Mouse (Mus musculus) kidney, adult 2 months (tissue): ENCODE measurements at regions not wholly inside any gene's neighbourhood (a gene's known extent, or its start where the extent isn't known, plus 50 kb on each side); places are given as distances from the start of the nearest gene placed in this dataset.

Source experiments
- DNase-seq: peaks from one replicate; pipeline ENCODE4 v3.0.0; 2021
- H3K27ac ChIP-seq: fragments of 200-500 bp; 2 replicates; pipeline ENCODE4 v1.5.1; 2012; ENCODE audit warnings: low read depth, low read length, control low read depth, inconsistent platforms; ENCODE audit not compliant: insufficient read depth
- H3K27me3 ChIP-seq: fragments of 200-500 bp; replicated peaks from 2 replicates; pipeline ENCODE4 v1.6.1; 2012; ENCODE audit warnings: mild to moderate bottlenecking, moderate library complexity, low read length, inconsistent platforms; ENCODE audit not compliant: control insufficient read depth, insufficient read depth
- H3K36me3 ChIP-seq: fragments of 200-500 bp; 2 replicates; pipeline ENCODE4 v1.6.1; 2012; ENCODE audit warnings: mild to moderate bottlenecking, moderate library complexity, low read length, inconsistent platforms; ENCODE audit not compliant: control insufficient read depth, insufficient read depth
- H3K4me1 ChIP-seq: fragments of 200-500 bp; 2 replicates; pipeline ENCODE4 v1.6.1; 2011; ENCODE audit warnings: low read length; ENCODE audit not compliant: control insufficient read depth, insufficient read depth
- H3K4me3 ChIP-seq: fragments of 200-500 bp; 2 replicates; pipeline ENCODE4 v1.5.1; 2011; ENCODE audit warnings: mild to moderate bottlenecking, low read depth, low read length, control low read depth; ENCODE audit not compliant: insufficient read depth
- CTCF ChIP-seq: fragments of 200-500 bp; conservative IDR thresholded peaks from 2 replicates; pipeline ENCODE4 v1.5.1; 2011; ENCODE audit warnings: low read depth, mild to moderate bottlenecking, control low read depth, low read length, moderate library complexity, mixed read lengths; ENCODE audit not compliant: insufficient read depth, insufficient read length
- POLR2A ChIP-seq: fragments of 200-500 bp; IDR thresholded peaks from one replicate; pipeline ENCODE4 v1.6.1; 2011; ENCODE audit warnings: low read depth, low read length, control low read depth
- WGBS: fragments of 180-500 bp; shearing (Covaris S2); methylation state at CpG from one replicate; pipeline ENCODE4 v1.1.7; 2018; 5-methylcytosine and 5-hydroxymethylcytosine counted together

GRCm38 (mm10) chr2:9593931-9594330, 287.1 kb upstream of the 4930412O13Rik start:
- no peak overlapping the region for H3K27ac ChIP-seq
- TF ChIP-seq CTCF (no peak), POLR2A (no peak)
- no peaks in the 10 kb centered on the region for H3K4me1 ChIP-seq
- H3K4me3 ChIP-seq = no peak overlapping the region
- H3K36me3 ChIP-seq = no peaks in the 10 kb centered on the region
- no peak for DNase-seq
- H3K27me3 ChIP-seq = no peaks in the 10 kb centered on the region
- 44% methylated on average over 10 of the region's 10 CpGs for WGBS

- H3K27me3 ChIP-seq = no peaks in the 10 kb centered on the region
- H3K27ac ChIP-seq = no peak overlapping the region
- no peak overlapping the region for H3K4me3 ChIP-seq
- H3K4me1 ChIP-seq = no peaks in the 10 kb centered on the region
- TF ChIP-seq CTCF = no peak
- TF ChIP-seq POLR2A = no peak
- 81% methylated on average over 8 of the region's 8 CpGs for WGBS
- H3K36me3 ChIP-seq = no peaks in the 10 kb centered on the region
- DNase-seq = no peak
Observed at GRCm38 (mm10) chr2:9595236-9595850, 285.7 kb upstream of the 4930412O13Rik start.

- TF ChIP-seq POLR2A = no peak
- TF ChIP-seq CTCF = no peak
- 74% methylated on average over 12 of the region's 12 CpGs for WGBS
- Histone ChIP-seq H3K4me3 (no peak overlapping the region), H3K36me3 (no peaks in the 10 kb centered on the region), H3K4me1 (no peaks in the 10 kb centered on the region), H3K27ac (no peak overlapping the region), H3K27me3 (no peaks in the 10 kb centered on the region)
- DNase-seq = no peak
Observed at GRCm38 (mm10) chr2:9596135-9596534, 284.9 kb upstream of the 4930412O13Rik start.

GRCm38 (mm10) chr2:9604984-9605383, 276.1 kb upstream of the 4930412O13Rik start:
- TF ChIP-seq POLR2A = no peak
- TF ChIP-seq CTCF = no peak
- H3K4me3 ChIP-seq = no peak overlapping the region
- no peak overlapping the region for H3K27ac ChIP-seq
- WGBS = 77% methylated on average over 6 of the region's 6 CpGs
- H3K4me1 ChIP-seq = no peaks in the 10 kb centered on the region
- no peak for DNase-seq
- no peaks in the 10 kb centered on the region for H3K27me3 ChIP-seq
- H3K36me3 ChIP-seq = no peaks in the 10 kb centered on the region

GRCm38 (mm10) chr2:9607547-9607946, 273.5 kb upstream of the 4930412O13Rik start:
- Histone ChIP-seq H3K4me1 (no peaks in the 10 kb centered on the region), H3K36me3 (no peaks in the 10 kb centered on the region), H3K4me3 (no peak overlapping the region), H3K27ac (no peak overlapping the region), H3K27me3 (no peaks in the 10 kb centered on the region)
- DNase-seq = no peak
- TF ChIP-seq POLR2A (no peak), CTCF (no peak)
- WGBS = 83% methylated on average over 2 of the region's 2 CpGs

- TF ChIP-seq CTCF = no peak
- no peak for TF ChIP-seq POLR2A
- Histone ChIP-seq H3K4me1 (no peaks in the 10 kb centered on the region), H3K36me3 (no peaks in the 10 kb centered on the region), H3K27me3 (no peaks in the 10 kb centered on the region), H3K27ac (no peak overlapping the region), H3K4me3 (no peak overlapping the region)
- WGBS = 66% methylated on average over 2 of the region's 2 CpGs
- DNase-seq = no peak
Observed at GRCm38 (mm10) chr2:9614415-9614814, 266.6 kb upstream of the 4930412O13Rik start.

GRCm38 (mm10) chr2:9616292-9616691, 264.8 kb upstream of the 4930412O13Rik start:
- DNase-seq = no peak
- H3K4me1 ChIP-seq = no peaks in the 10 kb centered on the region
- 83% methylated on average over 5 of the region's 5 CpGs for WGBS
- H3K27me3 ChIP-seq = no peaks in the 10 kb centered on the region
- TF ChIP-seq CTCF (no peak), POLR2A (no peak)
- H3K4me3 ChIP-seq = no peak overlapping the region
- H3K27ac ChIP-seq = no peak overlapping the region
- no peaks in the 10 kb centered on the region for H3K36me3 ChIP-seq
